Mouse (Mus musculus): ENCODE results near the gene H2-DMa. TPM values are rescaled to one million over a fixed set of nuclear protein-coding genes. Genes with fewer than 3 reads are reported as not detected.

The H2-DMa gene
- polyA plus RNA-seq, 1 experiment, result 8.2 TPM

DNA sequence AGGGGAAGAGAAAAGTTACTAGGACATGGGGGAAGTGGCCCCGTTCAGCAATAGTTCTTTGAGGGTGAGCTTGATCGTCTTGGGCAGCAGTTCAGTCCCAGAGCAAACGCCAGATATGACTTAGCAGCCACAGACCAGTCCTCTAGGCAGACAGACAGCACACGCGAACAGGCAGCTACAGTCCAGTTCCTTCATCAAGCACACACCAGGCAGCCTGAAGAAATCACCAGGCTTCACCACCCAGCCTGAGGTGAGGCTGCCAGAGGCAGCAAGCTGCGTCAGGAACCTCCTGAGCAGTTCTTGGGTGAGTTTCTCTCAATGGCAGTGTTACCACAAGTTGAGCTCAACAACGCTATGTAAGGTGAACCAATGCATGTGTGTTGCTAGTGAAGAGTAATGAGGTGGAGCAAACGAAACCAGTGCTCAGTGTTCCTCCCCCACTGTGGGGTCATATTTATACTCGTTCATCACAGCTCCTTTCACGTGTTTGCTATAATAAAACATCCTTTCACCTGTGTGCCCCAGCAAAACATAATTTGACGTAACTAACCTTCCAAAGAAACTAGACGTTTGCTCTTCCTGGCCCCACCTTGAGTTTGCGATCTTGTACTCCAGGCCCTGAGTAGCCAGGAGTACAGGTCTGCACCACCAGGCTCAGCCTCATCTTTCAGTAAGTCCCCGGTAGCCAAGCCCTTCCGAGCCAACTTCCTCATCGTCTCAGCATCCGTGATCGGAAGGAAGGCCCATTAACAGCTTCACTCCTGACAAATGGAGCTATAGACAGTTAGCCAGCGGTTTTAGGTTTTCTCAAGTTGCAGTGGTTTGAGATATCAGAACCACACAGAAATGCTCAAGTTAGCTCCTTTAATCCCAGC is 11.0 kb downstream of the H2-DMa start:
- TF ChIP-seq CTCF (IDR thresholded peaks at IDR 0.05; ENCODE audit: borderline replicate concordance, insufficient read depth, low read length), result no peak
- peak; percentile 54; the same call in 1 of the 2 replicates for TF ChIP-seq POLR2A (IDR thresholded peaks at IDR 0.05; ENCODE audit: low read depth, low read length)
- Histone ChIP-seq H3K27ac (ENCODE audit: insufficient read depth, low read length) (no peak overlapping the region), H3K4me1 (ENCODE audit: control insufficient read depth, insufficient read depth, low read length) (peaks cover 6% of the 10 kb centered on the region), H3K4me3 (ENCODE audit: insufficient read depth, low read length) (no peak overlapping the region)

DNA sequence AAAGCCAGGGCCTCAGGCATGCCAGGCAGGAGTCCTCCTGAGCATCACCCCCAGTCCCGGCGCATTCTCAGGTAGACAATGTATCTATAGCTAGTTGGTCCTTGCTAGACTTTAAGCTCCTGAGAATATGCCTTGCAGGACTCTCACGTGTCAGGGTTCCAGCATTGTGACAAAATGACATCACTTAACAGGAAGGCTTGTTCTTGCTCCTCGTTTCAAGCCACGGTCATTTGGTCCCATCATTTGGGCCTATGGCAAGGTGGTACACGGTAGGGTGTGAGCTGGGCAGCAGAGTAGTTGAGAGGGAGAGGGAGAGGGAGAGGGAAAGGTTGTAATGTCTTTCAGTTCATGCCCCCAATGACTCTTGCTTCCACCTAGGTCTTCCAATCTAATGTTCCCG is 12.6 kb downstream of the H2-DMa start:
- Histone ChIP-seq H3K4me1 (ENCODE audit: control insufficient read depth, insufficient read depth, low read length) (peaks cover 6% of the 10 kb centered on the region), H3K27ac (ENCODE audit: insufficient read depth, low read length) (no peak overlapping the region)
- no peak for TF ChIP-seq CTCF (IDR thresholded peaks at IDR 0.05; ENCODE audit: borderline replicate concordance, insufficient read depth, low read length)
- peak; percentile 52 for TF ChIP-seq POLR2A (IDR thresholded peaks at IDR 0.05; ENCODE audit: low read depth, low read length)

DNA sequence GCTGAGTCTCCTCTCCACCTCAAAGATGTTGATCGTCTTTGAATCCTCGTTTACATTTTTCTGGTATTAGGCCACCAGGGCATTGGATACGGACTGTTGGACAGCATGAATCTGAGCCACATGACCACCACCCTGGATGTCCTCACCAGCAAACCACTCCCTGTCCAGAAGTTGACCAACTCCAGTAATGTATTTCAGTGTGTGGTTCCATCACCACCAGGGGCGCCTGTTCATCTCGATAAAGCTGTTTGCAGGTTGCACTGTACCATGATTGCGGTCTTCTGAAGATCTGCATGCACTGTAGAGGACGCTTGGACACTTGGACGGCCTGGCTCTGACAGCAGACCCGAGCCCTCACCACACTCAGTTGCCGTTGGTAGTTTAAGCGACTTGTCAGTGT is 13.9 kb downstream of the H2-DMa start:
- no peak overlapping the region for H3K4me3 ChIP-seq (ENCODE audit: insufficient read depth, low read length)
- H3K4me1 ChIP-seq (ENCODE audit: control insufficient read depth, insufficient read depth, low read length), result no peaks in the 10 kb centered on the region
- peak; percentile 39; the same call in 1 of the 2 replicates for TF ChIP-seq POLR2A (IDR thresholded peaks at IDR 0.05; ENCODE audit: low read depth, low read length)
- no peak for TF ChIP-seq CTCF (IDR thresholded peaks at IDR 0.05; ENCODE audit: borderline replicate concordance, insufficient read depth, low read length)
- no peak overlapping the region for H3K27ac ChIP-seq (ENCODE audit: insufficient read depth, low read length)

More for the DNA sequence above, 12.6 kb downstream of the H2-DMa start:
- H3K4me3 ChIP-seq (ENCODE audit: insufficient read depth, low read length), result no peak overlapping the region

DNA sequence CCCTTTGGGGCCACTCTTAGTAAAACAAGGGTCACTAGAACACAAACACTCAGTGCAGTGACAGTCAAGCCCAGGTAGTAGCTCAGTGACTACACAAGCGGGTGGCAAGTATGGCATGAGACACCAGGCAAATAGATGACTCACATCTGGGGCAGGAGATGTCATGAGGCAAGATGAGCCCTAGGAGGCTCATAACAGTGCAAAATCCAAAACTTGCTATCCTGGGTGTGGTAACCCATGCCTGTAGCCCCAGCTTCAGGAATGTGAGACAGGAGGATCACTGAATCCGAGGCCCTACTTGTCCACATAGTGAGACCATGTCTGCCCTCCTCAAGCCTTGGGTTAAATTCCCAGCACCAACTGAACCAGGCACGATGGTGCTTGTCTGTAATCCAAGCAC is 15.1 kb downstream of the H2-DMa start:
- H3K4me1 ChIP-seq (ENCODE audit: control insufficient read depth, insufficient read depth, low read length), result 0 out of 2 replicates have a peak, but pooled peaks cover 2% of the 10 kb centered on the region
- no peak overlapping the region for H3K4me3 ChIP-seq (ENCODE audit: insufficient read depth, low read length)
- no peak overlapping the region for H3K27ac ChIP-seq (ENCODE audit: insufficient read depth, low read length)
- TF ChIP-seq CTCF (IDR thresholded peaks at IDR 0.05; ENCODE audit: borderline replicate concordance, insufficient read depth, low read length) (no peak), POLR2A (IDR thresholded peaks at IDR 0.05; ENCODE audit: low read depth, low read length) (no peak)

DNA sequence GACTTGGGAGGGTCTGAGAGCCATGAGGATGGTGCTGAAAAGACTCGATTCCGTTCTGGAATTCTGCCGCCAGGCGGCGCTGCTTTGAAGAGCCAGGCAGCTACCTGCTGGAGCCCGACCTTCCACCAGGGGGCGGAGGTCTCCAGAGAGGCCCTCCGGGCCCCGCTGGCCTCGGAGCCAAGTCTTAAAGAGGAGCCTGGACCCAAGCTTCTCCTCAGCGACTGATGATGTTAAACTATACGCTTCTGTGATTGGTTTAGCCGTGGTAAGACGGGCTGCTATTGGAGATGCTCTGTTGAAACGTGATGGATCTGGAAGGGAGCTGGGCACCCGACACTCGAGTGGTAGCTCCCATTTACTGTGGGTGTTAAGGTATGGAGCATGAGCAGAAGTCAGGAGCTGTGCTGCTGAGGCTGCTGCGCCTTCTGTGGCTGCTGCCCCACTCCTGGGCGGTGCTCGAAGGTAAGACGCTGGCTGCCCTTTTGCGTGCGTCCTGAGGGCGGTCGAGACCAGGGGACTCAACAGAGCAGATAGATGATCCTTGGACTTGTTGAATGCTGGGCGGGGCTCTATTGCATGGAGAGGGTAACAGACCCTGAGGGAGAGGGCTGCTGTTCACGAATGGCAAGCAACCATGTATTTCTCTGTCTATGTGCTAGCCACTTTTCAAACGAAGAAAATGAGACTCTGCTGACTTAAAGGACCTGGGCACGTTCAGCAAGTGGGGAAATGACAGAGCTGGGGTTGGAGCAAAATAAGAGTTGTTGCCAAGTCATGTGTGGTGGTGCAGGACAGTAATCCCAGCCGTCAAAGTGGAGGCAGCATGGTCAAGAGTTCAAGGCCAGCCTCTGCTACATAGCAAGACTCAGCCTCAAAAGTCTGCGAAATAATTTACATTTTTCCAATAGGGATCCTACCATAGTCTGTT is 16.2 kb downstream of the H2-DMa start:
- Histone ChIP-seq H3K4me3 (ENCODE audit: insufficient read depth, low read length) (peak overlapping the region; percentile 23), H3K4me1 (ENCODE audit: control insufficient read depth, insufficient read depth, low read length) (peaks cover 5% of the 10 kb centered on the region; the same call in 1 of the 2 replicates), H3K27ac (ENCODE audit: insufficient read depth, low read length) (no peak overlapping the region)
- TF ChIP-seq CTCF (IDR thresholded peaks at IDR 0.05; ENCODE audit: borderline replicate concordance, insufficient read depth, low read length) (peak; percentile 87), POLR2A (IDR thresholded peaks at IDR 0.05; ENCODE audit: low read depth, low read length) (no peak)

DNA sequence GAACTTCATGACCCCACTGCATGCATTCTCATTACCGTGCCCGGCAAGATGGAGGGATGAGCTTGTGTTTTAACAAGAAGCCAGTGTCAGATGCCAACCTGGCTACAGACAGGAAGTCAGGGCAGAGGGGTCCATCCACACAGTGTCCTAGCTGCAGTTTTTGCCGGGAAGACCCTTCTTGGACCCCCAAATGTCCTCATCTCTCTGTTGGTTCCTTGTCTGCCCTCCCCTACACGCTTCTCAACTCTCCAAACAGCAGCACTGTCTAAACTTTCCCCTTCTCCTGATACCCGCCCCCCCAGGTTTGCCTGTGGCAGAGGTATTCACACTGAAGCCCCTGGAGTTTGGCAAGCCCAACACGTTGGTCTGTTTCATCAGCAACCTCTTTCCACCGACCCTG is 18.3 kb downstream of the H2-DMa start:
- H3K4me3 ChIP-seq (ENCODE audit: insufficient read depth, low read length), result no peak overlapping the region
- H3K27ac ChIP-seq (ENCODE audit: insufficient read depth, low read length), result no peak overlapping the region
- no peak for TF ChIP-seq POLR2A (IDR thresholded peaks at IDR 0.05; ENCODE audit: low read depth, low read length)
- peaks cover 5% of the 10 kb centered on the region; the same call in 1 of the 2 replicates for H3K4me1 ChIP-seq (ENCODE audit: control insufficient read depth, insufficient read depth, low read length)

DNA sequence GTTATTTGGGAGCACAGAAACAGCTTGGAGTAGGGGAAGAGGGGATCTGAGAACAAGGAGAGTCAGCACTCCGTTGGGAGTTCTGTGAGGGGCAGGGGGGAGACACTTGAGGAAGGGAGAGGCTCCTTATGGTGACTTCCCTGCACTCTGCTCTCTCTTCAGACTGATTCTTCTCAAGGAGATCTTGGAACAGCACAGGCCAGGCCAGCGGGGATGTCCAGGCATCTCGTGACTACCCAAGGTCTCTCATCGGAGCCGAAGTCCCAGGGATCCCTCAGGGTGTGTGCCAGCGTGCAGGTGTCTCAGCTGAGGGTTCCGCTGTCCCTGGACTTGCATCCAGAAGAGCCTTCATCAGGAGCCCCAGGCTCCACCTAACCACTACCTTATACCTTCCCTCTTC is 19.3 kb downstream of the H2-DMa start:
- peaks cover 5% of the 10 kb centered on the region; the same call in 1 of the 2 replicates for H3K4me1 ChIP-seq (ENCODE audit: control insufficient read depth, insufficient read depth, low read length)
- H3K4me3 ChIP-seq (ENCODE audit: insufficient read depth, low read length), result no peak overlapping the region
- no peak for TF ChIP-seq POLR2A (IDR thresholded peaks at IDR 0.05; ENCODE audit: low read depth, low read length)
- TF ChIP-seq CTCF (IDR thresholded peaks at IDR 0.05; ENCODE audit: borderline replicate concordance, insufficient read depth, low read length), result no peak
- H3K27ac ChIP-seq (ENCODE audit: insufficient read depth, low read length), result no peak overlapping the region

DNA sequence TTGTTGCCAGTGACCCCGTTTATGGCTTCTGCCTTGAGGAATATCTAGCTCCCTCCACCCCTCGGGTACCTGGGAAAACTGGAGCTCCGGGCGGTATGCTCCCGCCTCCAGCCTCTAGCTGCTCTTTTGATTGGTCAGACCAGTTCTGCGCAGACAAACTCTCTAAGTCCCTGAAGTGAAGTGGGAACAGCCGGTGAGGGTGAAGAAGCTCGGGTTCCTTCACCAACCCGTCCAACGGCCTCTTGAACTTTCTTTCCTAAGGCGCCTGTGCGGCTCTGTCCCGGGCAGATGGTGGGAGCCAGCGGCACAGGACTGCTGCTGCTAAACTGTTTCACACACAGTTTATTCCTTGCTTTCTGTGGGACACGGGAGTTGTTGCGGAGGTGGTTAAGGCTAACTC is 20.1 kb downstream of the H2-DMa start:
- Histone ChIP-seq H3K27ac (ENCODE audit: insufficient read depth, low read length) (no peak overlapping the region), H3K4me1 (ENCODE audit: control insufficient read depth, insufficient read depth, low read length) (peaks cover 5% of the 10 kb centered on the region; the same call in 1 of the 2 replicates), H3K4me3 (ENCODE audit: insufficient read depth, low read length) (peak overlapping the region; percentile 45)
- TF ChIP-seq CTCF (IDR thresholded peaks at IDR 0.05; ENCODE audit: borderline replicate concordance, insufficient read depth, low read length) (no peak), POLR2A (IDR thresholded peaks at IDR 0.05; ENCODE audit: low read depth, low read length) (no peak)

DNA sequence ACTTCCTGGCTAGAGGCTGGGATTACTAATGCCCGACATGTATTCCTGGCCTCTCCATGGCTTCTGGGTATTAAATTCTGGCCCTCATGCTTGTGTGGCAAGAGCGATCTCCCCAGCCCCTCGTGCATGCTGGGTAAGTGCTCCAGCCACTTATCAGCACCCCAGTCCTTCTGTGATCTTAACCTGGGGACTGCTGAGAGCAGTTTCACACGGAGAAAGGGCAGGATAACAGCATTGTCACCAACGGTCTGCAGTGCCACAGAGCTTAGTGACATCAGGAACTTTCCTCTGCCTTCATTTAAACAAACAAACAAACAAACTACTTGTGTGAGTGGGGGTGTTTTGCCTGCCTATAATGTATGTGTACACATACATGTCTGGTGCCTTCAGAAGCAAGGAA is 20.9 kb downstream of the H2-DMa start:
- no peak overlapping the region for H3K27ac ChIP-seq (ENCODE audit: insufficient read depth, low read length)
- peaks cover 5% of the 10 kb centered on the region; the same call in 1 of the 2 replicates for H3K4me1 ChIP-seq (ENCODE audit: control insufficient read depth, insufficient read depth, low read length)
- no peak overlapping the region for H3K4me3 ChIP-seq (ENCODE audit: insufficient read depth, low read length)
- TF ChIP-seq CTCF (IDR thresholded peaks at IDR 0.05; ENCODE audit: borderline replicate concordance, insufficient read depth, low read length) (no peak), POLR2A (IDR thresholded peaks at IDR 0.05; ENCODE audit: low read depth, low read length) (no peak)

Measured in embryonic fibroblast, embryonic 13.5 days (primary cell).